Mouse (Mus musculus) adrenal gland, adult 18-20 months (tissue): ENCODE measurements at regions not wholly inside any gene's neighbourhood (a gene's known extent, or its start where the extent isn't known, plus 50 kb on each side); places are given as distances from the start of the nearest gene placed in this dataset.

Source experiments
- DNase-seq, 2 experiments: peaks; one replicate each; pipeline ENCODE4 v3.0.0; 2021 to 2022; ENCODE audit warnings: low spot score in 2 of 2

DNA sequence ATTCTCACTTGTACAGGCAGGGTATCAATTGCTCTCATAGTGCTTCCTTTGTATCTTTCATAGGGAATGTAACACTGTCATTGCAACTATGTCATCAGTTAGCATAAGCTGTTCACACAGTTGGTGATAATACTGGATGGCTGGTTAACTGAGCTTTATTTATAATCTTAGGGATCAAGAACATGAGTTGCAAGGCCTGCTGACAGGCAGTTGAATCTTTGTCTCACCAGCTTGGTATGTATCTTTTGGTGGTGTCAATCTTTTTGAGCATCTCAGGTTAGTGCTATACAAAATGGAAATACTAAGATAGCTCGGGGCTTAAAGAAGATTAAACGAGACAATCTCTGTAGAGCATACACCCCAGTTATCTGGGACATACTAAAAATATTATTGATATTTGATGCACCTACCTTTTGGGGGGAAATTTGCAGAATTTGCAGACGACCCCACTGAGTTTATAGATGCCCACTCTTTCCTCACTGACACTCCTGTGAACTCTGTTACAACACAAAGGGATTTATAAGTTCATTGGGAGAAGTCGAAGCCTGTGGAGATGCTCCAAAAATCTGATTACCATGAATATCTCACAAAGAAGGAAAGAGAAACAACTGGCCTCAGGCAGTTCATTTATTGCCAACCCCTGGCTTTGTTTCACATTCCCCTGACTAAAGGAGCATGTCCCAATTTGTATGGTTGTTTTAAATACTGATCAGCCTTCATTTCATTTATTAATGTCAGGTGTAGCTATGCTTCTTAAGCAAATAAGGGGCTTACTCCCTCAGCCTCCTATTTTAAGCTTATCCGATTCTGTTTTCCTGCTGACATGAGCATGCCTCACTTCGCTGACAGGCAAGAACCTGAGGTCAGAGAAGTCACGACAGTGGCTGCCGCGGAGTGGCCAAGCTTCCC, 193.5 kb downstream of the Fndc1 start:
- DNase-seq = no peak

DNA sequence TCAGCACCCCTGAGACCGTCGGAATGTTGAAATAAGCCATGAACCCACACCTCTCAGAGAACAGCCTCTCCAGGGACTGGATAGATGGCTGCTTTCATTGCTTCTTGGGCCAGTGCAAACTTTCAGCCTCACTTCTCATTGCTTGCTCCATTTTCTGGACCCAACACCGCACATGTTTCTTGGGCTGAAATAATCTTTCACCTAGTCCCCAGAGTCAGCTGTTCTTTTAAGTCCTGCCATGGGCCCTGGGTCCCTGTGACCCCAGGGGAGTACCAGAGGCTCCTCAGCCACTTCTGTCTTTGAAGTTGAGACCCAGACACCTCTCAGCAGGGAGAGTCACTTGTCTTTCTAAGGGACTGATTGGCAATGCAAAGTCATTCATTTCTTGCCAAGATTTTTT, 201.4 kb downstream of the Fndc1 start:
- DNase-seq = no peak

DNA sequence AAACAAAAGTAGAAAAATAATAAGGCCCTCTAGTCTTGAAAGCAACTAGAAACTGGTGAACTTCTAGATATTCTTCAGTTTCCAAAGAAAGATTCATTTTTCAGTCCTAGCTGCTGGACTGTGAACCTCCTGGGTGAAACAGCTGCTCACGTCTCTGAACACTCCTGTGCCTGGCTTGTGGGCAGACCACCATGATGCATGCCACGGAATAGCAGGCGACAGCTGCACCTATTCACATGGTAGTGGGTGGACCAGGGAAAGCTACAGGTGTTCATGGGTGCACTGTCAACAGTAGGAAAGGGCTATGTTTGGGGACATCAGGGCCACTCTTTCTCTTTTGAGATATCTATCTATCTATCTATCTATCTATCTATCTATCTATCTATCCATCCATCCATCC, 203.7 kb downstream of the Fndc1 start:
- DNase-seq = no peak

GRCm38 (mm10) chr17:7621262-7621661, 205.8 kb downstream of the Fndc1 start:
- no peak for DNase-seq

GRCm38 (mm10) chr17:7620166-7620565, 206.9 kb downstream of the Fndc1 start:
- DNase-seq = no peak

- no peak for DNase-seq
These were observed 207.5 kb downstream of the Fndc1 start for GRCm38 (mm10) chr17:7619641-7620040.

DNA sequence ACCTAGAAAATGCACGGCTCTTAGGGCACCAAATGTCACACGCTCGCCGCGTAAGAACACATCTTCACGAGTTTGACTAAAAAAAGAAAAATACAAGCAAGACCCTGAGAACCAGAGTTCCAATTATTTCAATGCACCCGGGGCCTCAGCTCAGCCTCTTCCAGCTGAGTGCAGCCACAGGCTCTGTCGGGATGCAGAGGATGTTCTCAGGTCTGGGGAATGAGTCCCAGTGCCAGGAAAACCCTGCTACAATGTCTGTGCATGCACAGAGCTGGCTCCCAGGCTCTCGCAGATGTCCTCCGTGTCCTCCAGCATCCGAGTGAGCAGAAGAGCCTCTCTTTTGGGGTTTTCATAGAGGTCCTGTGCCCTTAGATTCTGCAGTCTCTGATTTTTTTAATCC, 219.1 kb downstream of the Fndc1 start:
- DNase-seq = no peak

DNA sequence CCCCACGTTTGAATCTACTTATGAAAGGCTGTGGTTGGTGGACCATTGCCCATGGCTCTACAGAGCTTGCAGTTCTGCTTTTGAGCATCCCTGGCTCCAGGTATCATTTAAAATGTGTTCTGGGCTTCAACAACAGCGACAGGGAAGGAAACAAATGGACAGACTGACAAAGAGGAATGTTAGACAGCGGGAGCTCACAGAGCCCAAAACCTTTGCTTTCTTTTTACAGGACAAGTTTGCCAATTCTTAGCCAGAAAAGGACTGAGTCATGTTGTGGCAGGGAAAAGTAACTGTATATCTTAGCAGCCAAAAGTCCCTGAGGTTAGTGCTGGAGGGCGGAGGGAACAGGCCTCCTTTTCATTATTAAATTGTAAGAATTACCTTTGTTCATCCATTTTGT, 219.7 kb downstream of the Fndc1 start:
- no peak for DNase-seq

DNA sequence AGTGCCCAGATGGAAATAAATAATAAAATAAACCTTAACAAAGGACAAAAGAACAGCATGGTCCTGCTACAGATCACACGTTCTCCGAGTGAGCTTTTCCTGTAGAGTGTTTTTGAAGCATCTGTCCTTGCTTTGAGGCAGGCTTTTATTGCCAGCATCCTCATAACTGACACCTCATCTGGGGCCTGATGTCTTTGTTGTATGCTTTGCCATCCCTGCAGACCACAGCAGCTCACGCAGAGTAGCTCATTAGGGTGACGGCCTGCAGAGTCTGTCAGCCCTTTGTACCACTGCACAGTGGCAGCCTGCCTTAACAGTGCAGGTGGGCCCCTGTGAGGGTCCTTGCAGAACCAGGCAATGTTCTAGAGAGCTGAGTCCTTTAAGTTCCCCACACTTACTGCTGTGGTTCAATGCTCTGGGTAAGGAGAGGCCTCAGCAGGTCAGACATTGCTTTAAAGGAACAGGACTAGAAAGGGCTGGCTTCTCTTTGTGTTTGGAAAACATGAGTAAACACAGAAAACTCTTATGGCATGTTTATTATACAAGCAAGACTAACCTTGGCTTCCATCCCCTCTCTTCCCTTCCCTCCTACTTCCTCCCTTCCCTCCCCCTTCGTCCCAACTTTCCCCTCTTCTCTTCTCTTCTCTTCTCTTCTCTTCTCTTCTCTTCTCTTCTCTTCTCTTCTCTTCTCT, 219.7 kb upstream of the Unc93a2 start:
- DNase-seq = no peak

DNA sequence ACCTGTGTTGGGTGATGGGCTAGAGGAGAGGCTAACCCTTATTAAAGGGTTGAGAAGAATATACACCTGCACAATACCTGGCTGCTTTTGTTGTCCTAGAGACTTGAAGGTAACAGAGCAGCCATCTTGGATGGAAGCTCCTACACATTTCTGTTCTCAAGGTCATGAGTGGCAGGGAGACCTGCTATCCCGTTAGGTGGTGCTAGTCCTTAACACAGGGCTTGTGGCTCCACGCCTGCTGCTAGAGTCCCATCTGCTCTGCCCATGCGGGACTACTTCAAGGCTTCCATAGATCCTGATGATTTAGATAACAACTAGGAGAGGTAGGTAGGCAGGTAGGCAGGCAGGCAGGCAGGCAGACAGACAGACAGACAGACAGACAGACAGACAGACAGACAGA, 218.8 kb upstream of the Unc93a2 start:
- DNase-seq = no peak

- DNase-seq = peak in 1 of 2 experiments; percentile 30
These were observed 215.3 kb upstream of the Unc93a2 start for GRCm38 (mm10) chr17:7600555-7600954.

DNA sequence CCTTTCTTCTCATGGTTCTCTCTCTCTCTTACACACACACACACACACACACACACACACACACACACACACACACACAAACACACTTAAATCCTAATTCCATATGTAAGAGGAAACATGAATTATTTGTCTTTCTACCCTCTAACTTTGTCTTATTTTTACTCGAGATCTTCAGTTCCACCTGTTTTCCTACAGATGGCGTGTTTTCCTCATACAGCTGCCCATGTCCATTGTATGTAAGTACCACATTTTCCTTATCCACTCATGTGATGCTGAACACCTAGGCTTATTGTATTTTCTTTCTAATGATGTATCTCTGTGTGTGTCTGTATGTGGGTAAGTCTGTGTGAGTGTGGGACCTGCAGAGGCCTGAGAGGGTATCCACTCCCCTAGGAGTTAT, 212.2 kb upstream of the Unc93a2 start:
- no peak for DNase-seq

GRCm38 (mm10) chr17:7594801-7595200, 209.5 kb upstream of the Unc93a2 start:
- no peak for DNase-seq

GRCm38 (mm10) chr17:7592491-7592890, 207.2 kb upstream of the Unc93a2 start:
- no peak for DNase-seq

DNA sequence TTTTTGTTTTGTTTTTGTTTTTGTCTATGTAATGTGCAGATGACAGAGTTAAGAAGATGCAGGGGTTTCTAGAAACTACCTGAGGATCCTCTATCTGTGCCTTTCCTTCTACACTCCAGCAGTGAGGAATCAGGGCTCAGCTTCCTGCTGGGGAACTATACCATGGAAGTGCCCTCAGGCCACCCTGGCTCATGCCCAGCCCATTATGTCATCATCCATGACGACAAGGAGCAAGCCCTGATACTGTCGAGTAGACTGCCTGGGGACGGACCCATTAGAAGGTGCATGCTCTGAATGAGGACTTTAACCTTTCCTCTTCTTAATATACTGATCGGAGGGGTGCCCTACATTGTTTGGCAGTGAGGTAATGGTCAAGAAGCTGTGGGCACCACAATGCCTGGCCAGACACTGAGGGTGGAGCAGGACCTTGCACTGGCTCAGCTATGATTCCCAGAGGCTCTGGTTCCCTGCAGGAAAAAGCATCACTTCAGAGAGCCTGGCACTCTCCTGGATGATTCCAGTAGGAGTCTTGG, 197.7 kb upstream of the Unc93a2 start:
- DNase-seq = no peak

GRCm38 (mm10) chr17:7579031-7579430, 193.8 kb upstream of the Unc93a2 start:
- no peak for DNase-seq

- DNase-seq = no peak
These were observed 192.7 kb upstream of the Unc93a2 start for GRCm38 (mm10) chr17:7578003-7578402.

DNA sequence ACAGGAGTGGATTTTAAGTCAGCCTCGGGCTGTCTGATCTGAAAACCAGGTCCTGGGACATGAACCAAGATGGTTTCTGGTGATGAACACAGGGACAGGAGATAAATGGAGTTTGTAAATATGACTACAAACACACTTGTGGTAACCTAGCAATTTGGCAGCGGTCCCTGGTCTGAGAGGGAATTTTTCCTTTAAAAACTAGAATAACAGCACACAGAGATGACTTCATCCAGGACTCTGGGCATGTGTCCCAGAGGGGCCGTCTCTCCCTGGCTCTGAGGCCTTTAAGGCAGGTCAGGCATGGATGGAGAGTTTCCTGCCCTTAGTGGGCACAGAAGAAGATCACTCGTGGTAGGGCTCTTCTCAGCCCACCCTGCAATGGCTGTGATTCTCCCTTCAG, 192.0 kb upstream of the Unc93a2 start:
- peak; percentile 37 to 55 for DNase-seq

- no peak for DNase-seq
These were observed 186.2 kb upstream of the Unc93a2 start for GRCm38 (mm10) chr17:7571481-7571880.

DNA sequence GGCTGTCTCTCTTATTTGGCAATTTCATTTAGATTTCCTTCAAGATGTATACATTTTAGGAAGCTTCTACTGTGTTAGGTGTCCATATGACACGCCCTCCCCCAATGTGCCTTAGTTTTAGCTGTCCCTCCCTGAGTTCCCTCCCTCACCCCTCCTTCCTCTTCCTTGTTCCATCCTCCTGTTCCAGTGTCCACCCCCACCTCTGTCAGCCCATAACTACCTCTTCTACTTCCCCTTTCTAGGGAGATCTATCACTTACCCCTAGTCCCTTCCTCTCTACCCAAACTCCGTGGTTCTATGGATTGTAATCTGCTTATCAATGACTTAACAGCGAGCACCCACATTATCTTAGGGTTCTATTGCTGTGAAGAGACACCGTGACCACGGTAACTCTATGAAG, 183.2 kb upstream of the Unc93a2 start:
- no peak for DNase-seq

DNA sequence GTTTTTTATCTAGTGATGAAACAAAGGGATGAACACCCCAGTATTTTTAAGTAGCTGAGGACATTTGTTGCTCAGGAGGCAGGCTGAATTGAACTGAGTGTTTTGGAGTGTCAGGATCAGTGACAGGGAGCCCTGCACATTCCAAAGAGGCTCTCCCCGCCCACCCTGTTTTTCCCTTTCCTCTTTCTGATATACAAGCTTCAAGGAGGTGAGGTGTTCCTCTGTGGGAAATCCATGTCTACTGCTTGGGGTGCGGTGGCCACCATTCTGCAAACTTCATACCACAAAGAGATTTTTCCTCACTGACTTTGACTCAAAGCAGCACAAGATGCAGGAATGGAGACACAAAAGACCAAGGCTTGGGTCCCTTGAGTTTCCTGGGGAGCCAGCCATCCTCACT, 180.5 kb upstream of the Unc93a2 start:
- DNase-seq = no peak

DNA sequence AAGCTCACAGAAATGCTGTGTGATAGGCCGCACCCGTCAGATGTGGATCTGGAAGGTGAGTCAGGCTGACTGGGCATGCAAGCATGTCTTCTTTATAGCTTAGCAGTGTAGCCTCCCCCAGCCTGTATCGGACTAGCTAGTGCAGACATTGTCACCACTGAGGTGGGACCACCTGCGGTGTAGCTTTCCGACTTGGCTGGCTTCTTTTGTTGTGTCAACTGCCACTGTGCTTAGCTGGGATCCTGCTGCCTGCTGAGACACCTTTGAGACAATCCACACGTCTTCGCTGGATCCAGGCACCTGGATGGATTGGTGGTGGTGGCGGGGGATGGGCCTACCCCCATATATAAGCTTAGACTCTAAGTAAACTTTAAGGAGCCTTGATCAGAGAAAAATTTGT, 177.7 kb upstream of the Unc93a2 start:
- DNase-seq = no peak
